Mouse (Mus musculus): Measurements from ENCODE around the gene Fam163b.

Gene Fam163b

DNA sequence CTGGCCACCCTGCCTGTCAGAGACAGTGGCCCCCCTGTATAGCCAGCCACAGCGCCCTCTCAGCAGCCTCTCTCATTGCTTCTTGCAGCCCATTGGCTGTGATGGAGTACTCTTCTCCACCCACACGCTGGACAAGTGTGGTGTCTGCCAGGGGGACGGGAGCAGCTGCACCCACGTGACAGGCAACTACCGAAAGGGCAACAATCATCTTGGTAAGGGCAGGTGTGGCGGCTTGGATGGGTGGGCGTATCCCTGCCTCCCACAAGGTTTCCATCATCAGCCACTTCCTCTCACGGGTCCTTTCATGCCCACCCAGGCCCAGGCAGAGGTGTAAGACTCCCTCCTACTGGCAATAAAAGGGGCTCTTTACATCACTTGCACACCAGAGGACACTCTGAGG is 57.3 kb downstream of the Fam163b start:
- DNase-seq, result no peak

DNA sequence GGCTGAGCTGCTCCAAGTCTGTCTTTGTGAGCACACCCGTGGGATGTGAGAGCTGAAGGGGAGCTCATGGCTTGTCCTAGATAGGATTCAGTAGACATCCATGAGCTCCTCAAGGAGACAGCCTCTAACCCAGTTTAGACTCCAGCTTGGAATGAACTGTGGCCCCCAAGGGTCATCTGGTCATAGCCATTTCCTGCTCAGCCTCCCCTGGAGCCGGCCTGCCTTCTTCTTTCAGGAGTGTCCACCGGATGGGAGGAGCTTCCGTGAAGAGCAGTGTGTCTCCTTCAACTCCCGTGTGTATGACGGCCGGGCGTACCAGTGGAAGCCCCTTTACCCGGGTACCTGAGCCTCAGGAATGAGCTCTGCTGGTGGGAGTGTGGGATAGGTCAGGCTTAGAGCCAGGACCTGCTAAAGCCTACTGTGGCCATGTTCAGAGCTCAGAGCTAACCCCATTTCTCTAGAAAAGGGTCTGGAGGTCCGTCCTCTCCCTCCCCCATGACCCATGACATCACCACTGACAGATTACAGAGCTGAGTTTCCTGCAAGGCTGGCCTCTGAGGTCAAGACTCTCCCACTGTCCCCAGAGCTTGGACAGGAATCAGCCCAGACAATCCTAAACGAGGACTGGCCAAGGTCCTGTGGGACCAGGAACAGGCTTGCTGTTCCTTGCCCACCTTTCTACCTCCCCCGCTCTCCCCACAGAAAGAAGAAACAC is 58.4 kb downstream of the Fam163b start:
- no peak for DNase-seq

DNA sequence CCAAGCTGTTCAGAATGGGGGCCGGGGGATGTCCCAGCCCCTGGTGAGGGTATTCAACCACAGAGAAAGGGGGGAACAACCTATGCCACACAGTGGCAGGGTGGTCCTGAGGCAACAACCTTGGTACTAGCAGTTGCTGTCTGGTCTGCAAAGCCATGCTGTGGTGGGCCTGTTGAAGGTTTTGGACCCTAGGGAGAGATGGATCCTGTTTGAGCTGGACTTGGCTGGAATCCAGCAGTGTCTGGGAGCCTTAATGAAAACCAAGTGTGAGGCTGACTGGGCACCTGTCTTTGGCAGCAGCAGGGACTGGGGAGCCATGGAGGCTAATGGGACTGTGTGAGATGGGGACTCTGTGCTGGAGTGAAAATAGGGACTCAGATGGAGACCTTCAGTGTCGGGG is 62.6 kb downstream of the Fam163b start:
- peak in 1 of 2 experiments; percentile 9 for DNase-seq

GRCm38 (mm10) chr2:27079152-27079584 is 63.1 kb downstream of the Fam163b start, which contains the start of gene Adamtsl2:
Adamtsl2 (plus strand) TSS chr2:27079379.
- peak; percentile 22 to 23 for DNase-seq

- DNase-seq, result no peak
Measured at GRCm38 (mm10) chr2:27078312-27078711, 64.0 kb downstream of the Fam163b start.

DNA sequence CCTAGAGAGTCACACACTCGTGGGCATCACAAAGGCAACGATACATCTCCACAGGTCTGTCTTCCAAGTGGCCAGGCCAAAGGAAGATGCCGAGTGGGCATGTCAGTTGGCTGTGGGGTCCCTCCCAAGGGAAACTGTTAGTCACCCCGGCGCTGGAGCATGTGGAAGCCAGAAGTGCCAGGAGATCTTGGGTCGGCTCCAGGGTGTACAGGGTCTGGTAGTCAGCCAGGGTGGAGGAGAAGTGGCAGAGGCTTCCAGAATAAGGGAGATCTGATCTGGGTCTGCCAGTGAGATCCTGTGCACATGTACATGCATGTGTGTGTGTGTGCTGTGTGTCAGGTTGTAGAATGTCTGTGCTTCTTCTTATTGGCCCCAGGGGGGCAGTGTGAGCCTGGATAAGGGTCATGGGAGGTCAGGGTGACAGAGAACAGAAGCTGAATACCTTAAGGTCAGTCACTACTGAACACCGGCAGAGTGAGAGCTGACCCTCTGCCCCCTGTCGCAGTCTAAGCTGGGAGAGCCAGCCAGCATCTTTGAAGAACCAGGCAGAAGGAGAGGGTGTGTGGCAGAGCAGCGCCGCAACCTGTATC is 64.5 kb downstream of the Fam163b start:
- DNase-seq, result no peak

DNA sequence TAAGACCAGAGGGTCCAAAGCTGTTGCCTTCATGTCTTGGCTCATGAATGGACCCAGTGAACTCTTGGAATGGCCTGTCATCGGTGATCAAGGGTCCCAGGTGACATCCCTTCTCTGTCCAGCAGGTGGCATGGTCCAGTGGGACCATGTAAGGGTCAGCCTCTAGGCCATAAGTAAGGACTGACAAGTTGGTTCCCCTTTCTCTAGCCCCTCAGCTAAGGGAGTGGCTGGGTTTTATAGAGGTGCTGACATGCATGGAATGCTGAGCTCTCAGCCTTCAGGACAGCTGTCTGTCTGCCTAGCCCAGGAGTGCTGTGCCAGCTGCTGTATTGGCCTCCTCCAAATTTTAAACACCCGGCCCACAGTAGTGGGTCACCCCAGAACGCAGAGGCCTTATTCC is 66.8 kb downstream of the Fam163b start:
- peak; percentile 48 to 65 for DNase-seq

- peak; percentile 10 to 13 for DNase-seq
Measured at GRCm38 (mm10) chr2:27074804-27075203, 67.5 kb downstream of the Fam163b start.

DNA sequence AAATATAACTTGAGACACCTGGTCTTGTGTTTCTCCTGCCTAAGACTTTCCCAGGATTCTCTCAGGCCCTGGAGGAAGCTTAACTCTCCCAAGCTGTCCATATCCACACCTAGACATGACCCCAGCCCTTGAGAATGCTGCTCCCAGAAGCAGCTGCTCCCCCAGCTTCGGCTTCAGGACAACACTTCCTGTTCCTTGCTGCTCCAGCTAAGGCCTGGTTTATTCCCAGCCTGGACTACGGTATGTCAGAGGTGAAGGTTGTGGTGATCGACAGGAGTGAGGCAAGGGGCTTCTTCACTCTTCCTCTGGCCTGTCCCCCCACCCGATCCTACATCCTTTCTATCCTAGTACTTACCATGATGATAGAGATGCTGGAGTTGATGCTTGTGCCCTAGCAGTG is 68.9 kb downstream of the Fam163b start:
- no peak for DNase-seq

DNA sequence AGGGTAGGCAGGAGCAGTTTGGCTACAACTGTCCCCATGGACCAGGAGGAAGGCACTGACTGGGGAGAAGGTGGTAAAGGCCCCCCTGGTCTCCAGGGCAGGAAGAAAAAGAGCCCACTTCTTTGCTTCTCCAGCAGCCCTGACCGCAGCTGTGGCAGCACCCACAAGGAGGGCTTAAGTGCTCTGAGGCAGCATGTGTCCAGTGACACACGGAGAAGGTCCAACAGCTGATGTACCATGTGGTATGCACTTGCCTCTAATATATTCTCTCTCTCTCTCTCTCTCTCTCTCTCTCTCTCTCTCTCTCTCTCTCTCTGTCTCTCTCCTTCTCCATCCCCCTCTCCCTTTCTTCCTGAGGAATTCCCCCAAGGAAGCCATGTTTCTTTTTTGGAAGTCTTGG is 70.3 kb downstream of the Fam163b start, which contains the start of gene Mymk:
Gene Mymk (minus strand): TSS at position 202 of the 400 bp plus-strand sequence.
- DNase-seq, result no peak

GRCm38 (mm10) chr2:27071137-27071536 is 71.2 kb downstream of the Fam163b start:
- peak; percentile 19 to 36 for DNase-seq

DNA sequence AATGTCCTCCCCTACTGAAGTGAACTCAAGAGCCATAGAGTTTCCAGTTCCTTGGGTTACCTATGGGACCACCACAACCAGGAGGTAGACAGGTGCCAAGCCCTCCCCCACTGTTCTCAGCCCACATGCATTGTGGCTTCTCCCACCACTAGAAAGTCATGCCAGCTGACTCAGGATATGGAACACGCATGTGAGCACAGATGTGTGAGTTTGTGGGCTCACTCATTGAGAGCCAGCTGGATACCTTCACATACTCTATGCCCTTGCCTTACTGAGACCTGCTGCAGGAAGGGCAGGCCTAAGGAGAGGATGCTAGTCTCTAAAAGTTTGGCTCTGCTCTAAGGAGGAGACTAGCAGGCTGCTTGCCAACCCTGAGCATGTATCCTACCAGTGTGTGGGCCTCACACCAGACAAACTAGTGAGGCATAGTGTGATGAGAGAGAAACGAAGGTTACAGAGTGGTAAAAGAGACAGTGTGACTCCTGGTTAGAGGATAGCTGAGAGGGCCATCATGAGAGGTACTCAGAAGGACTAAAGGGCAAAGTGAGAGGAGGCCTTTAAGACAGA is 72.0 kb downstream of the Fam163b start:
- no peak for DNase-seq

GRCm38 (mm10) chr2:27069646-27070045 is 72.6 kb downstream of the Fam163b start:
- DNase-seq, result no peak

DNA sequence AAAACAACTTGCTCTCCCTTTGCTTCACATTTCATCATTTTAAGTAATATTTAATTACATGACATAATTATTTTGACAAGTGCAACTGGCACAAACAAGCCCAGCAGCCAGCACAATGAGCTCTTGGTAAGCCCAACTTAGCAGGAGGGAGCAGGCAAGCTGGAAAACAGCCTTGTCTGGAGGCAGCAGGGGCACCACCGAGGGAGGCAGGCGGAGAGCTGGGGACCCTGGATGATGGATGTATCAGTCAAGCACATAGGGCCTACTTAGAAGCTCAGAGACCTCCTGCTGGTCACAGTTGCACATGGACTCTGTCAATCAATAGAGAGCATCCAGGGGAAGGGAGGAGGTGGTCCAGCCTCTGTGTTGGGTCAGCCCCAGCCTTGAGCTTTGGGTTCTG is 74.3 kb downstream of the Fam163b start:
- DNase-seq, result no peak

DNA sequence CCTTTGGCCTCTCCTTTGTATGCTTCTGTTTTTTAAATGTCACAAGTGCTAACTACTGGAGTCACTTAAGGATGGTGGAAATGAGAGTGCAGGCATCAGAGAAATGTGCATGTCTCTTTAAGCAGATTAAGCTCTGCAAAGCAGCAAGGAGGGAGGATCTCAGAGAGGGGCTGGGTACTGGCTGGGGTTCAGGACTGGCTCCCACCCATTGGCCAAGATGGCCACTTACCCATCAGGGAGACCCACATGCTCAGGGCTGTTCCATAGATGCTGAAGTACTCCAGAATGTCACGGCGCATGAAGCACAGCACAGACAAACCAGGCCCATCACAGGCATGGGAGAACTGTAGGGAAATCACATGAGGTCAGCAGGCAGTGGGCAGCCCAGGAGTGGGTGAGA is 75.2 kb downstream of the Fam163b start:
- no peak for DNase-seq

Data from cerebellum, adult 18-20 months (tissue).